Mouse (Mus musculus) small intestine, adult 2 months (tissue): ENCODE measurements around the gene Vwa5b2. TPM values are rescaled to one million over a fixed set of nuclear protein-coding genes. Genes with fewer than 3 reads are reported as not detected.

Experiments
- H3K27ac ChIP-seq: fragments of 200-500 bp; 2 replicates; pipeline ENCODE4 v1.5.1; 2012; ENCODE audit warnings: low read depth, low read length, control low read depth, inconsistent platforms; ENCODE audit not compliant: insufficient read depth
- H3K27me3 ChIP-seq: fragments of 200-500 bp; 2 replicates; pipeline ENCODE4 v1.6.1; 2012; ENCODE audit warnings: mild to moderate bottlenecking, moderate library complexity, low read length, inconsistent platforms; ENCODE audit not compliant: control insufficient read depth, insufficient read depth
- H3K36me3 ChIP-seq: fragments of 200-500 bp; 2 replicates; pipeline ENCODE4 v1.6.1; 2012; ENCODE audit warnings: mild to moderate bottlenecking, low read length, control low read depth, inconsistent platforms; ENCODE audit not compliant: control insufficient read depth, insufficient read depth
- H3K4me1 ChIP-seq: fragments of 200-500 bp; 2 replicates; pipeline ENCODE4 v1.6.1; 2012; ENCODE audit warnings: low read length, inconsistent platforms, mixed read lengths; ENCODE audit not compliant: control insufficient read depth, insufficient read depth, insufficient read length
- H3K4me3 ChIP-seq: fragments of 200-500 bp; 2 replicates; pipeline ENCODE4 v1.5.1; 2012; ENCODE audit warnings: low read depth, mild to moderate bottlenecking, control low read depth, inconsistent platforms, low read length, moderate library complexity
- CTCF ChIP-seq: fragments of 200-500 bp; IDR thresholded peaks from 2 replicates; pipeline ENCODE4 v1.5.1; 2012; ENCODE audit warnings: low read depth, mild to moderate bottlenecking, control low read depth, inconsistent platforms, low read length, moderate library complexity, mixed read lengths; ENCODE audit not compliant: insufficient replicate concordance, insufficient read length; ENCODE audit errors: extremely low read depth
- POLR2A ChIP-seq: fragments of 200-500 bp; IDR thresholded peaks from 2 replicates; pipeline ENCODE4 v1.6.1; 2012; ENCODE audit warnings: low read depth, mild to moderate bottlenecking, control low read depth, inconsistent platforms, low read length, moderate library complexity
- WGBS: fragments of 180-500 bp; shearing (Covaris S2); methylation state at CpG from one replicate; pipeline ENCODE4 v1.1.7; 2018; 5-methylcytosine and 5-hydroxymethylcytosine counted together
- polyA plus RNA-seq: library from polyadenylated mRNA; depleted of rRNA; stranded (reverse); fragments of >200 nt; gene quantifications from 2 replicates; pipeline ENCODE4 v1.2.3, GENCODE M21; 2012; rRNA removed

Gene Vwa5b2
- 4.6 and 6.8 TPM in 2 replicates for polyA plus RNA-seq

DNA sequence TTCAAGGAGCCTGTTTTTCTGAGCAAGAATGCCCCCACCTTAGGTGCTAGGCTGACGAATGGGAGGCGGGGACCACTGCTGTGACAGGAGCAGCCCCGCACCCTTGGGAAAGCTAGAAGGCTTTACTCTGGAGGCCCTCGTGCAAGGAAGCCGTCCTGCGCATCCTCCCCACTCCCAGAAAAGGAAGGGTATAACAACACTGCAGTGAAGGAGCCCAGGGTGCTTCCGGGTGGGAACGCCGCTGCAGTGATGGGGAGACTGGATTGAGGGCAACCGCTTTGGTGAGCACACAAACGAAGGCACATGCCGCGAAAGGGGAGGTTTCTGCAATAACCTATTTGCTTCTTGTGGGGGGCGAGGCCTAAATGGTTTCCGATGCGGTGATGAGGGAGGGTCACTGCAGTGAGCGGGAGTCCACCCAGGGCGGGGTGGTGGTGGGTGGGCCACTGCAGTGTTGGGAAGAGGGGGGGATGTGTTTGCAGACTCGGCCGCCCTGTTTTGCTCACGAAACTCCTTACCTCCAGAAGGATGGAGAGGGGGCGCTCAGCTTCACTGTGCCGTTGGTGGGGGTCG is at the start of gene Vwa5b2:
Gene Vwa5b2, plus strand, starts transcription at position 106 of the 573 bp plus-strand sequence.
- 5% methylated on average over 24 of the region's 24 CpGs for WGBS
- peak within 1 kb of the TSS; percentile 42 for H3K4me3 ChIP-seq
- TF ChIP-seq CTCF (no peak), POLR2A (no peak)
- peaks cover 40% of the 10 kb centered on the region for H3K27me3 ChIP-seq
- H3K4me1 ChIP-seq: peaks cover 10% of the 10 kb centered on the region
- no peak within 1 kb of the TSS for H3K27ac ChIP-seq
- no peaks in the 10 kb centered on the region for H3K36me3 ChIP-seq

DNA sequence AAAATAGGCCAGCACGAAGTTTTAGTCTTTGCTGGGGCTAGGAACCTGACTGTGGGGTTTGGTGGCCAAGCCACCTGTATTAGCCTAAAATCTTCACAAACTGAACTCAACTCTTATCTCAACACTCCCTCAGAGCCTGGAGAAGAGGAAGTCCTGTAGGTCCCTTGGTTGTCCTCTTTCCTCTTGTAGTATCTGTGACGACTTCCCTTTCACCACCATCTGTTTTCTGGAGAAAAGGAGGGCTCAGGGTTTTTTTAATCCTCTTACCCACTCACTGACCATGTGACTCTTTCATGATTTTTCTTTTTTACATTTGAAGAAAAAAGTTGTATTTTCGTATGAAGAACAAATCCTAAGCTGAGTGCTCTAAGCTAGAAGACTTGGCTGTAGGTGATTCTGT is 49.6 kb upstream of the Vwa5b2 start:
- peaks cover 10% of the 10 kb centered on the region for H3K4me1 ChIP-seq
- TF ChIP-seq CTCF: no peak
- no peak for TF ChIP-seq POLR2A
- 70% methylated on average over 3 of the region's 3 CpGs for WGBS
- no peak overlapping the region for H3K4me3 ChIP-seq
- no peak overlapping the region for H3K27ac ChIP-seq
- no peaks in the 10 kb centered on the region for H3K27me3 ChIP-seq
- peaks cover 57% of the 10 kb centered on the region for H3K36me3 ChIP-seq

DNA sequence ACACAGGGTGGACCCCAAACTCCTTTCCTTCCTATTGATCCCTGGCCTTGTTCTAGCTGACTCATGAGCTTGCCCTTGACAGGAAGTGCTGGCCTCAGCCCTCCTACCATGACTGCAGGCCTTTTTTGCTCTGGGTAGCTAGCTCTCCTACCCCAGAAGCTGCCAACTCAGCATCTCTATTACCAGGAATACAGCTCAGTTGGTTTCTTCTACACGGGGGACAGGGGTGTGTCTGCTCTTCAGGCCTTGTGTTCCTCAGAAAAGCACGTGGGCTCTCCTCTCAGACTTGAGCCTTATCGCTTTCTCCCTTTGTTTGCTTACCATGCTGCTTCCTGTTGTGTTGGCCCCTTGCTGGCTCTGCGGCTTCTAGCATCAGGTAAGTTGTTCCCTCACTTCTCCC is 48.8 kb upstream of the Vwa5b2 start:
- peaks cover 62% of the 10 kb centered on the region for H3K36me3 ChIP-seq
- peaks cover 10% of the 10 kb centered on the region for H3K4me1 ChIP-seq
- H3K4me3 ChIP-seq: no peak overlapping the region
- TF ChIP-seq POLR2A: no peak
- TF ChIP-seq CTCF: no peak
- WGBS: 47% methylated on average over 4 of the region's 4 CpGs
- no peaks in the 10 kb centered on the region for H3K27me3 ChIP-seq
- H3K27ac ChIP-seq: no peak overlapping the region

DNA sequence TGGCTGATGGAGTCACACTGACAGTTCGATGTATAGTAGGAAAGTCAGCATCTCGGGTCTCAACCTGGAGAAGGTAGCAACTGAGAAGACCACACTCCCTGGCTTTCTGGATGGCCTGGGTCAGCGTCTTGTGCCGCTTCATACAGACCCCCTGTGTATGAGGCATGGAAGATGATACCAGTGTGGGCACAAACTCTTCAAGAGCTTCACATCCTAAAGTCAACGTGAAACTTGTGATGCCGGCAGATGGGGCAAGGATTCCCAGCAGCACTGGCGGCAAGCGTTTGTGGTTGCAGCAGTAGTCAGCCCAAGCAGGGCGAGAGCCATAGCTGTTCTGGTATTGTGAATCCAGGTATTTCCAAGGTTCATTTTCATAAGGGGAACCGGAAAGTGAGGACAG is 43.6 kb upstream of the Vwa5b2 start:
- Histone ChIP-seq H3K4me3 (no peak overlapping the region), H3K27me3 (no peaks in the 10 kb centered on the region), H3K36me3 (peaks cover 40% of the 10 kb centered on the region), H3K4me1 (peaks cover 5% of the 10 kb centered on the region; the same call in 1 of the 2 replicates), H3K27ac (no peak overlapping the region)
- TF ChIP-seq CTCF (no peak), POLR2A (no peak)
- WGBS: 93% methylated on average over 10 of the region's 10 CpGs

DNA sequence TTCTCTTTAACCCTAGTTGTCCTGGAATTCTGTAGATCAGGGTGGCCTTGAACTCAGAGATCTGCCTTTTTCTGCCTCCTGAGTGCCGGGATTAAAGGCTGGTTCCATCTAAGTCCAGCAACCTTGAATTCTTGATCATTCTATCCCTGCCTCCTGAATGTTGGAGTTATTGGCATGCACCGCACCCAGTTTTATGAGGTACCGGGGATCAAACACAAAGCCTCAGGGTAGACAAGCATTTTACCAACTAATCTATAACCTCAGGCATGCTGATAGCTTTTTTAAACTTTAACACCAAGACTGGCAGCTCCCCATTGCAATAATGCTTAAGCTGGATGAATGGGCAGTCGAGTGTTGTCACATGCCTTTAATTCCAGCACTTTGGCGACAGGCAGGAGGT is 41.8 kb upstream of the Vwa5b2 start:
- H3K27me3 ChIP-seq: no peaks in the 10 kb centered on the region
- peaks cover 5% of the 10 kb centered on the region; the same call in 1 of the 2 replicates for H3K4me1 ChIP-seq
- WGBS: 22% methylated on average over 5 of the region's 5 CpGs
- peak overlapping the region; percentile 76 for H3K27ac ChIP-seq
- no peak overlapping the region for H3K4me3 ChIP-seq
- H3K36me3 ChIP-seq: peaks cover 40% of the 10 kb centered on the region
- no peak for TF ChIP-seq CTCF
- TF ChIP-seq POLR2A: no peak

DNA sequence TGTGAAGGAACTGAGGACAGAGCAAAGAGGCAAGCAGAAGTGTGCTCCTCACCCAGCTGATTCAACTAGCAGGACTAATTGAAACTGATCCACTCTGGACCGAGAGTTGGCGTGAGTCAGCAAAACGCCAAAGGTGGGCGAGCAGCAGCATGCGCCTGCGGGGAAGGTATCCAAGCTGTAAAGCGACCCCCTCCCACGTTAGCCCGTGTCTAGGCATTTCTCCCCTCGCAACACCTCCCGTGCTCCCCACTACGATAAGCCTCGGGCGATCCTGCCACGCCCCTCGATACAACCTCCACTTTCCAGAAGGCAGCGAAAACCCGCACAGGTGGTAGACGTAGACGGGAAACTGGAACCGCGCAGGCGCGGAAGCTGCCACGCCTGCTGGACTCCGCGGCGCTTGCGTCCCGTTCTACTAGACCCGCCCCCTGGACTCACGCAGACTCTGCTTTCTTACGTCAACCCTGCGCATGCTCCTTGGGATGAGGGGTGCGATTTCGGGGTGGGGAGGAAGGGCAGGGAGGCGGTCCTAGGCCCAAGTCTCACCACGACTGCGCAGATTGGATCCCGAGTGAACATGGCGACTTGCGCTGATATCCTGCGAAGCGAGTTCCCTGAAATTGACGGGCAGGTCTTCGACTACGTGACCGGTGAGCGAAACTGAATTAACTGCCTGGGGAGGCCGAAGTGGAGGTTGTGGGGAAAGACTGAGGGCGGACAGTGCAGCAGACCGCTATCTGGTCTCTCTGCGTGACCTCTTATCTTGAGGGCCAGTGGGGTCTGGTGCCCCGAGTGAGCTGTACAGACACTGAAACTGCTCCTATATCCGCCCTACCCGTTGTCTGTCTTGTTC is 40.9 kb upstream of the Vwa5b2 start, which contains the start of gene Abcf3:
Gene Abcf3, plus strand, starts transcription at position 482 of the 853 bp plus-strand sequence.
- TF ChIP-seq POLR2A (peak; percentile 71), CTCF (no peak)
- WGBS: under 1% methylated on average over 56 of the region's 56 CpGs
- Histone ChIP-seq H3K4me3 (peak within 1 kb of the TSS; percentile 82), H3K27ac (peak within 1 kb of the TSS; percentile 76), H3K27me3 (no peaks in the 10 kb centered on the region), H3K4me1 (peaks cover 5% of the 10 kb centered on the region; the same call in 1 of the 2 replicates), H3K36me3 (peaks cover 43% of the 10 kb centered on the region)

DNA sequence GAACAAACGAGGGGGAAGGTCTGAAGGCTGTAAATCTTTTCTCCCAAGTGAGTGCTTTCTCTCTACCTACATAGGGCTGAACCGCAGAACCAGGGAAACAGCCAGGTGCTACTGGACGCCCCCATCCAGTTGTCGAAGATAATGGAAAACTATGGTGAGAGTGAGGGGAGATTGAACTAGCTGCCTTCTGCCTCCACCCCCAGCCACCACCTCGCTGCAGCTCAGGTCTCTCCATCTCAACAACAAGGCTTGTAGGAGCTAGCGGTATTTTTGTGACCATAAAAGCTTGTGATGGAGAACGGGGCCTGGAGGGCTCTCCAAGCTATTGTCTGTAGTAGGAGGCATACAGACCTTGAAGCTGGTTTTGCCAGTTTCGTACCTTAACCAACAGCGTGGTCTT is 40.1 kb upstream of the Vwa5b2 start:
- H3K36me3 ChIP-seq: peaks cover 45% of the 10 kb centered on the region
- H3K4me3 ChIP-seq: peak overlapping the region; percentile 82
- TF ChIP-seq POLR2A: no peak
- TF ChIP-seq CTCF: no peak
- WGBS: 34% methylated on average over 9 of the region's 9 CpGs
- no peak overlapping the region for H3K27ac ChIP-seq
- no peaks in the 10 kb centered on the region for H3K27me3 ChIP-seq
- H3K4me1 ChIP-seq: peaks cover 5% of the 10 kb centered on the region; the same call in 1 of the 2 replicates
